Mouse (Mus musculus) heart, postnatal 0 days (tissue): ENCODE measurements around the gene Nanog. TPM values are rescaled to one million over a fixed set of nuclear protein-coding genes. Genes with fewer than 3 reads are reported as not detected.

ENCODE experiments used
- ATAC-seq: fragments of 200-750 bp; cut with Nextera tagmentation; 2 replicates; pipeline ENCODE4 v1.8.0; 2017; ENCODE audit warnings: low read depth, moderate number of reproducible peaks, moderate library complexity; ENCODE audit not compliant: insufficient read depth
- DNase-seq: peaks from one replicate; pipeline ENCODE4 v3.0.0-alpha.2; 2016; ENCODE audit warnings: low spot score
- H3K27ac ChIP-seq: fragments of 300-500 bp; sonication (generic); 2 replicates; pipeline ENCODE4 v1.5.1; 2014; ENCODE audit warnings: low read depth, mild to moderate bottlenecking
- H3K27me3 ChIP-seq: fragments of 300-500 bp; sonication (generic); 2 replicates; pipeline ENCODE4 v1.6.1; 2014; ENCODE audit warnings: low read length, mixed read lengths; ENCODE audit not compliant: control insufficient read depth, insufficient read depth
- H3K36me3 ChIP-seq: fragments of 300-500 bp; sonication (generic); replicated peaks from 2 replicates; pipeline ENCODE4 v1.6.1; 2014; ENCODE audit warnings: low read length, mixed read lengths; ENCODE audit not compliant: control insufficient read depth, insufficient read depth
- H3K4me1 ChIP-seq: fragments of 300-500 bp; sonication (generic); 2 replicates; pipeline ENCODE4 v1.6.1; 2014; ENCODE audit warnings: antibody characterized with exemption; ENCODE audit not compliant: control insufficient read depth, insufficient read depth
- H3K4me2 ChIP-seq: fragments of 300-500 bp; sonication (generic); 2 replicates; pipeline ENCODE4 v1.6.1; 2014; ENCODE audit warnings: low read depth, mild to moderate bottlenecking, low read length, moderate library complexity
- H3K4me3 ChIP-seq: fragments of 300-500 bp; sonication (generic); 2 replicates; pipeline ENCODE4 v1.5.1; 2014; ENCODE audit warnings: low read depth, low read length
- H3K9ac ChIP-seq: fragments of 300-500 bp; sonication (generic); replicated peaks from 2 replicates; pipeline ENCODE4 v1.6.1; 2014; ENCODE audit warnings: low read depth, low read length, mixed read lengths
- H3K9me3 ChIP-seq: fragments of 300-500 bp; sonication (generic); replicated peaks from 2 replicates; pipeline ENCODE4 v1.6.1; 2016; ENCODE audit warnings: low read length; ENCODE audit not compliant: control insufficient read depth
- CTCF ChIP-seq: IDR thresholded peaks from 2 replicates; pipeline ENCODE4 v1.5.1; 2016; ENCODE audit warnings: antibody characterized with exemption, control low read depth, low read depth
- EP300 ChIP-seq: IDR thresholded peaks from 2 replicates; pipeline ENCODE4 v1.6.1; 2016; ENCODE audit warnings: antibody characterized with exemption, low read depth
- WGBS: fragments of 180-500 bp; shearing (Covaris S2); extraction: QIAGEN DNeasy Blood & Tissue Kit; methylation state at CpG from one replicate; pipeline ENCODE4 v1.1.7; 2014; 5-methylcytosine and 5-hydroxymethylcytosine counted together
- polyA plus RNA-seq: library from polyadenylated mRNA; unstranded; fragments of >200 nt; fragmentation: Nextera tagmentation; extraction: Ambion mirVana; gene quantifications from 2 replicates; pipeline ENCODE4 v1.2.1, GENCODE M21; 2015
- total RNA-seq: library from RNA; depleted of rRNA; stranded (reverse); fragments of >200 nt; gene quantifications from 2 replicates; pipeline ENCODE4 v1.2.3, GENCODE M21; 2014; ENCODE audit warnings: low replicate concordance

Nanog gene
- total and polyA plus RNA-seq, 2 experiments from 2014 or later: 0.61 to 0.73 TPM

- H3K36me3 ChIP-seq: no peaks in the 10 kb centered on the region
- no peak overlapping the region for H3K27ac ChIP-seq
- peak overlapping the region; percentile 55 for H3K9ac ChIP-seq
- peak overlapping the region; percentile 64 for H3K4me3 ChIP-seq
- no peaks in the 10 kb centered on the region for H3K9me3 ChIP-seq
- ATAC-seq (no peak), DNase-seq (no peak)
- H3K4me2 ChIP-seq: peak overlapping the region; percentile 96
- under 1% methylated on average over 23 of the region's 23 CpGs for WGBS
- H3K27me3 ChIP-seq: no peaks in the 10 kb centered on the region
- no peak for TF ChIP-seq CTCF
- no peak for TF ChIP-seq EP300
- peaks cover 10% of the 10 kb centered on the region; the same call in 1 of the 2 replicates for H3K4me1 ChIP-seq
These were observed 35.1 kb downstream of the Nanog start for GRCm38 (mm10) chr6:122742228-122742899.

DNA sequence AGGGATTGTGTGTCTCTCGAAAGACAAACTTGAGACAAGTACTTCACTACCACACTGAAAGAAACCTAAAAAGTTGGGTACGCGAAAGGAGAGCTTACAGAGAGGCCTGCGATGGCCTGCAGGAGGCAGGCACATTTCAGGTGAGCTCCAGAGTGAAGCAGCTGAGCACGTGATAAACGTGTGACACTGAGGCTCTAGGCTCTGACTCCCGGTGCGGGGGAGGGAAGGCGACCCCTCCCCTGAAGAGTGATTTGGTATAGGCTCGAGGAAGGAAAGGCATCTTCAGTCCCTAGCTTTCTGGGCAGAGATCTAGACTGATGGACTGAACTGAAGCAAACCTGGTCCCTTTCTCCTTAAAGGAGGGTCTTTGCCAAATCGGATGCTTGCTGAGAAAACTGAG, 36.1 kb downstream of the Nanog start:
- Histone ChIP-seq H3K27me3 (no peaks in the 10 kb centered on the region), H3K9ac (no peak overlapping the region), H3K4me3 (no peak overlapping the region), H3K4me1 (peaks cover 10% of the 10 kb centered on the region; the same call in 1 of the 2 replicates), H3K36me3 (no peaks in the 10 kb centered on the region), H3K4me2 (no peak overlapping the region), H3K9me3 (no peaks in the 10 kb centered on the region), H3K27ac (no peak overlapping the region)
- WGBS: 41% methylated on average over 11 of the region's 11 CpGs
- TF ChIP-seq CTCF (no peak), EP300 (no peak)
- DNase-seq (no peak), ATAC-seq (no peak)

- 55% methylated on average over 10 of the region's 10 CpGs for WGBS
- Histone ChIP-seq H3K9me3 (no peaks in the 10 kb centered on the region), H3K4me3 (no peak overlapping the region), H3K36me3 (no peaks in the 10 kb centered on the region), H3K4me1 (peaks cover 10% of the 10 kb centered on the region; the same call in 1 of the 2 replicates), H3K27me3 (no peaks in the 10 kb centered on the region), H3K4me2 (no peak overlapping the region), H3K27ac (no peak overlapping the region), H3K9ac (no peak overlapping the region)
- no peak for TF ChIP-seq CTCF
- no peak for TF ChIP-seq EP300
- DNase-seq (no peak), ATAC-seq (no peak)
These were observed 37.4 kb downstream of the Nanog start for GRCm38 (mm10) chr6:122744505-122745249.

DNA sequence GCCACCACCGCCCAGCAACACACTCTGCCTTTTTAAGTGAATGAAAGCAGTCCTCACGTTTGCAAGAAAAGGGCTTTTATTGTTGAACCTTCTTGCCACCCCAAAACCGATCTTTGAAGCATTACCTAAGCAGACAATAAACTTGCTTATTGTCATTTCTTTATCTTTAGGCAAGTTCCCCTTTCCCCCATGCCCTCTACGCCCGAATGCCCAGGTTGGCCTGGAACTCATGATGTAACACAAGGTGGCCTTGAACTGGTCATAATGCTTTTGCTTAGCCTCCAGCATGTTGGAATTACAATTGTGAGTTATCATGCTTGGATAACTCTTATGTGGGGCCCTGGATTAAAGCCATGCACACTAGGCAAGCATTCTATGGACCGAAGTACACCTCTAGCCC, 43.3 kb downstream of the Nanog start:
- no peak for DNase-seq
- H3K36me3 ChIP-seq: no peaks in the 10 kb centered on the region
- WGBS: 79% methylated on average over 6 of the region's 6 CpGs
- H3K27ac ChIP-seq: no peak overlapping the region
- H3K9ac ChIP-seq: no peak overlapping the region
- H3K9me3 ChIP-seq: no peaks in the 10 kb centered on the region
- H3K4me2 ChIP-seq: no peak overlapping the region
- H3K27me3 ChIP-seq: no peaks in the 10 kb centered on the region
- TF ChIP-seq EP300 (no peak), CTCF (no peak)
- H3K4me3 ChIP-seq: no peak overlapping the region
- ATAC-seq: no peak
- H3K4me1 ChIP-seq: no peaks in the 10 kb centered on the region

GRCm38 (mm10) chr6:122755913-122756312, 48.6 kb downstream of the Nanog start:
- Histone ChIP-seq H3K4me3 (no peak overlapping the region), H3K4me1 (peaks cover 5% of the 10 kb centered on the region; the same call in 1 of the 2 replicates), H3K27ac (no peak overlapping the region), H3K36me3 (no peaks in the 10 kb centered on the region), H3K27me3 (no peaks in the 10 kb centered on the region), H3K4me2 (no peak overlapping the region), H3K9ac (no peak overlapping the region), H3K9me3 (no peaks in the 10 kb centered on the region)
- TF ChIP-seq EP300: no peak
- TF ChIP-seq CTCF: no peak
- WGBS: 30% methylated on average over 2 of the region's 2 CpGs
- DNase-seq: no peak
- no peak for ATAC-seq
